Mouse (Mus musculus): ENCODE results near the gene Itpka.
A peak's percentile ranks its signal among the peaks of the same experiment; 100 is the strongest.
"Not testable (repeated sequence)": the region's sequence is repeated elsewhere in the genome, so short reads cannot be mapped to it uniquely, and the experiment has no call there.

Gene Itpka

DNA sequence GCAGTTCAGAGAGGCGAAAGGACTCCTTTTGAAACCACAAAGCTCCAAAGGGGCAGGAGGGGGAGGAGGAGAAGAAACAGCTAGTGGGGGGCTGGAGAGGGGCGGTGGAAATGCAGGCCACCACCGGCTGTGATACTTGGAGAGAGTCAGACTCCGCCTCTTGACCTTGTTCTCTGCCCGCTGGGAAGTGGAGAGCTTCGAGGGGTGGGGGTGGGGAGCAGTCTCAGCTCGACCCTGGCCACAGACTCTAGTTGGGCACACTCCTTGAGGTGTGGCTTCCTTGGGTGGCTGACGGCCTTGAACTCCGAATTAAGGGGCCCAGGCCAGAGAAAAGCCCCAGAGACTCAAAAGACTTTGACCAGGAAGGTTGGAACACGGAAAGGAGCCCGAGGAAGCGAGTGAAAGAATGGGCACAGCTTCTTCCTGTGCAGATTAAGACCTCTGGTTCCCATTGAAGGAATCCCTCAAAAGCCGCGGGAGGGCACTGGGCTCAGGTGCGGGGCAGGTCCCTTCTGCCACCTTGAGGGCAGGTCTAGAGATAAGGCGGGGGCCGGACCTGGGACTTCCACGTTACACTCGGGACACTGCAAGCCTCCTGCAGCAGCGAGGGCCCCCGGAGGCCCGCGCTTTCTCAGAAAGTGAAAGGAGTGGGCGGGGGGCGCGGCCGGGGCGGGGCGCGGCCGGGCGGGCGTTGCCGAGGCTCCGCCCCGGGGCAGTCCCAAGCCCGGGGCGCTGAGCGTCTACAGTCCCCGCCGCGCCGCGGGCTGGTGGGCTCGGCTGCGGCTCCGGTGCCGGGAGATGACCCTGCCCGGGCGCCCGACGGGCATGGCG, at the start of gene Itpka:
Itpka (plus strand) TSS at position 757 of the 831 bp plus-strand sequence.
- no peak for DNase-seq (ENCODE audit: extremely low read depth, low read depth, low spot score)

GRCm38 (mm10) chr2:119694826-119695225, 47.3 kb upstream of the Itpka start:
- DNase-seq (ENCODE audit: extremely low read depth, low read depth, low spot score): no peak

DNA sequence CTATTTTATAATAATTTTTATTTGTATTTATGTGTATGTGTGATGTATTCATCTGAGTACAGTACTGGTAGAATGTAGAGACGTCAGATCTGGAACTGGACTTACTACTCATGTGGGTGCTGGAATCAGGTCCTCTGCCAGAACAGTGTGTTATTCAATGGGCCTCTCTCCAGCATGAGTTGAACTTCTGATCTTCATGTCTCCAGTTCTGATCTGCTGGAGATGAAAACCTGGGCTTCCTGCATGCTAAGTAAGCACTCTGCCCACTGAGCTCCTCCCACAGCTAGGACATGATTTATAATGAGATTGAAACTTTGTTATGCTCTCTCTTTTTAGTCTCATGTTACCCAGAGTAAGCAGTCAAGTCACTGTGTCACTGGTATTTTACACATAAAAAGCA, 46.0 kb upstream of the Itpka start:
- no peak for DNase-seq (ENCODE audit: extremely low read depth, low read depth, low spot score)

GRCm38 (mm10) chr2:119698472-119698871, 43.7 kb upstream of the Itpka start:
- no peak for DNase-seq (ENCODE audit: extremely low read depth, low read depth, low spot score)

GRCm38 (mm10) chr2:119699962-119700361, 42.2 kb upstream of the Itpka start:
- DNase-seq (ENCODE audit: extremely low read depth, low read depth, low spot score): no peak

GRCm38 (mm10) chr2:119703171-119703570, 39.0 kb upstream of the Itpka start:
- DNase-seq (ENCODE audit: extremely low read depth, low read depth, low spot score): no peak

DNA sequence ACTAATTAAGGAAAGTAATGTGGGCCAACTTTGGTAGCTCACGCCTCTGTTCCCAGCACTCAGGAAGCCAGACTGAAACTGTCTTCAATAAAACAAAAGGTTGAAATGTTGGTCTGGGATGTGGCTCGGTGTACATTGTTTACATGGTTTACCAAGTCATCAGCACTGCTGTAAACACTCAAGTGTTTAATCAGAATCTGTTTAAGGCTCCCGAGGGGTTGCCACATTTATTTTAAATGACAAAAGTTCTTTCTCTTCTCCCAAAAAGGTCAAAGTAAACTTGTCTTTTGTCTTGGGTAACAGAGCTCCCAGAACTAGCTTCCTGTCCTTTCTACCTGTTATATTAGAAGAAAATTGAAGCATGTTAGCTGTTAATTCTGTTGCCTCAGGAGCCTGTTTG, 34.5 kb upstream of the Itpka start:
- no peak for DNase-seq (ENCODE audit: extremely low read depth, low read depth, low spot score)

- DNase-seq (ENCODE audit: extremely low read depth, low read depth, low spot score): no peak
These were observed 32.1 kb upstream of the Itpka start for GRCm38 (mm10) chr2:119710011-119710410.

- DNase-seq (ENCODE audit: extremely low read depth, low read depth, low spot score): not testable (repeated sequence)
These were observed 26.3 kb upstream of the Itpka start for GRCm38 (mm10) chr2:119715868-119716267.

GRCm38 (mm10) chr2:119721070-119721469, 21.1 kb upstream of the Itpka start:
- DNase-seq (ENCODE audit: extremely low read depth, low read depth, low spot score): no peak

DNA sequence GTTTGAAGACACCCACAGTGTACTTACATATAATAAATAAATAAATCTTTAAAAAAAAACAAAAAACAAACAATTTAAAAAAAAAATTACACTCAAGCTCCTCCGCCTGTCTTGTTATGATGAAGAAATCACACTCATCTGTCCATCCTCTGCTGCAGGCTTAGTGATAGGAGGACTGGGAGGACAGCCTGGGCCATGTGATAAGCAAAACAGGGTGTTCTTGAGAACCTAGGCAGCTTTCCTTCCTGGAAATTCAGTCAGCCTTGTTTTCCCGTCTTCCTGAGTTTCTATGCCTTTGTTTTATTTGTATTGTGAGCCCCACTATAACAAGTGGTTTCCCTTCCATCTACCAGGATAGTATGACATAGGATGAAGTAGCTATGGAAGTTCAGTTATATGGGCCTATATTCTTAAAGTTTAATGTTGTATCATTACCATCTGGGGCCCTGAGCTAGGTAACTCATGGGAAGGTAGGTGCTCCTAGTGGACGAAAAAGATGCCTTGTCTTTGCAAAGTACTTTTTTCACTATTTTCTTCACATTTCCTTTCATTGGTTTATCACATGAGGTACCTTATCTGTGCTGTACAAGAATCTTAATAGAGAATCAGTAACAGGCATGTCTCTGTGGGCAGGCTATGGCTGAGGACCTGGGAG, 14.2 kb upstream of the Itpka start:
- DNase-seq (ENCODE audit: extremely low read depth, low read depth, low spot score): no peak

- DNase-seq (ENCODE audit: extremely low read depth, low read depth, low spot score): no peak
These were observed 11.4 kb upstream of the Itpka start for GRCm38 (mm10) chr2:119730735-119731134.

GRCm38 (mm10) chr2:119737124-119737523, 5.0 kb upstream of the Itpka start:
- peak; percentile 16 for DNase-seq (ENCODE audit: extremely low read depth, low read depth, low spot score)

DNA sequence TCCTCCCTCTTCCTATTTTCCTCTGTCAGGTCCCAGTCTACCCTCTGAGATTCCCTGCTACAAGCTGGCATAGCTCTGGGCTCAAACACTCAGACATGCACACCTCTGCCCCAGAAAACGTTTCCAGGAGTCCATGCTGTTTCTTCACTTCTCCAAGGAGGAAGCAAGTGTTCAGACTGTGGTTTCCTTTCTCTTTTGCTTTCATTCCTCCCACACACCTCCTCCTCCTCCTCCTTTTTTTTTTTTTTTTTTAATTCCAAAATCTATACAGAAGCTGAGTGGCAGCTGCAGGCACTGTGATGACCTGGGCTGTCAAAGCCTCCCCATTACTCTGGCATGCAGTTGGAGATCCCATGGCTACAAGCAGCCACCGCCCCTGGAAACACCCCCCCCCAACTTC, 1.6 kb upstream of the Itpka start:
- DNase-seq (ENCODE audit: extremely low read depth, low read depth, low spot score): peak; percentile 18

DNA sequence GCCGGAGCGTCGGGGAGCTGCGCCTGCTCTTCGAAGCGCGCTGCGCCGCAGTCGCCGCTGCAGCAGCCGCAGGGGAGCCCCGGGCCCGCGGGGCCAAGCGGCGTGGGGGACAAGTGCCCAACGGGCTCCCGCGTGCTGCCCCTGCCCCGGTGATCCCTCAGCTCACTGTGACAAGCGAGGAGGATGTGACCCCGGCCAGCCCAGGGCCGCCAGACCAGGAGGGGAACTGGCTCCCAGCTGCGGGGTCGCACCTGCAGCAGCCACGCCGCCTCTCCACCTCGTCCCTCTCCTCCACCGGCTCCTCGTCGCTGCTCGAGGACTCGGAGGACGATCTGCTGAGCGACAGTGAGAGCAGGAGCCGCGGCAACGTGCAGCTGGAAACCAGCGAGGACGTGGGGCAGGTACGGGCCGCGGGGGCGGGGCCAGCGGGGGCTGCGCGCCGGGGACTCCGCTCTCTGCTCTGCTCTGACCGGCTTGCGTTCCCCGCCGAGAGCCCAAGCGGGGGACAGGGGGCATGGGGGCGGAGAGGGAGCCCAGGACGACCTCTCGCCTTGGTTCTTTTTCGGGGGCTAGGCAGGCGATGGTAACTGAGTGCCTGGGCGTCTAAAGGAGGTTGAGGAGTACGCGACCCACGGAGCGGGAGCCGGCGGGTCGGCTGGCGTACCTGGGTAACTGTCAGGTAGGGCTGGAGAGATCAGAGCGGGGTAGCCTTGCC, 481 bp downstream of the Itpka start:
- no peak for DNase-seq (ENCODE audit: extremely low read depth, low read depth, low spot score)

DNA sequence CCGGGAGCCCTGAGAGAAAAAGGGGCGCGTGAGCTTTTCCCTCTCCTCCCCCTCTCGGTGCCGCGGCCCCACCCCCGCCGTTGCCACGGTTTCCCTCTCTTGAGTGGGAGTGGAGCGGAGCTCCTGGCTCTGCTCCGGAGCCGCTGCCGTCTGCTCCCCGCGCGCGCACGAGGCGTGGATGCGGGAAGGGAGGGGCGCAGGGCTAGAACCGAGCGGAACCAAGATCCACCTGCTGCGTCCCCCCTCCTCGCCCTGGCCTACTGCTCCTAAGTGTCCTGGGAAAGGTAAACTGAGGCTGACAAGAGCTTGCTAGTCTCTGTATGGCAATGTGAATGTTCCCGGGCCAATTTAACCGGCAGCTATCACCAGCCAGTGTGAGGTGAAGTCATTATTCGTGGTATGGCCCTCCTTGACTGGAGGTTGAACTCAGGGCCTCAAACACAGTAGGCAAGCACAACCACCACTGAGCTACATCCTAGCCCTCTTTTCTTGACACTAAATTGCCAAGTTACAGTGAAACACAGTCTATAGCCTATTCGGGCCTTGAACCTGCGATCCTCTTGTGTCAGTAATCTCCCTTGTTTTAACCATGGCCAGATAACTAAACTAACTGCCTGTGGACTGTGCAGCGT, 1.2 kb downstream of the Itpka start:
- DNase-seq (ENCODE audit: extremely low read depth, low read depth, low spot score): no peak

DNA sequence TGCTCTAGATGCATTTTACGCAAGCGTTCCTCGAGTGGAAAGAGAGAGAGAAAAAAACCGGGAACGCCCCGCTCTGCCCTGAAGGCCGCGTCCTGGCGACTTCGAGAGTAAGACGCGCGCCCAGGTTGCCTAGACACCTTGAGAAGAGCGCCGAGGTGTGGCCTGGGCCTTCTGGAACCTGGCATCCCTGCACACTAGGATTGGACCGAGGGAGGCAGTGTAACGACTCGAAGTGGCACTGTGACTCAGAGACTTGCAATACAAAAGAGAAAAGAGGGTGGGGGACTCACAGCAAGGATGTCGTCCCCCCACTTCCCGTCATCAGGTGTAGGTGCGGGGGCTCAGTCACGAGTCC, 1.6 kb downstream of the Itpka start:
- DNase-seq (ENCODE audit: extremely low read depth, low read depth, low spot score): no peak

GRCm38 (mm10) chr2:119744163-119745111, 2.3 kb downstream of the Itpka start:
- DNase-seq (ENCODE audit: extremely low read depth, low read depth, low spot score): no peak

- no peak for DNase-seq (ENCODE audit: extremely low read depth, low read depth, low spot score)
These were observed 3.1 kb downstream of the Itpka start for GRCm38 (mm10) chr2:119745281-119745680.

- no peak for DNase-seq (ENCODE audit: extremely low read depth, low read depth, low spot score)
These were observed 5.4 kb downstream of the Itpka start for GRCm38 (mm10) chr2:119747554-119747953.

Measured in fat pad, adult 2 months (tissue).